Mouse (Mus musculus) neural tube, embryonic 14.5 days (tissue): ENCODE data around the gene Aunip. TPM values are rescaled to one million over a fixed set of nuclear protein-coding genes. Genes with fewer than 3 reads are reported as not detected.

Experiments
- ATAC-seq: fragments of 200-750 bp; cut with Nextera tagmentation; 2 replicates; pipeline ENCODE4 v1.8.0; 2017; ENCODE audit warnings: low read depth, mild to moderate bottlenecking, moderate TSS enrichment, moderate library complexity
- H3K27ac ChIP-seq: fragments of 300-500 bp; sonication (generic); 2 replicates; pipeline ENCODE4 v1.5.1; 2014; ENCODE audit warnings: low read depth, mild to moderate bottlenecking, control low read depth, low read length, moderate library complexity, mixed read lengths
- H3K27me3 ChIP-seq: fragments of 300-500 bp; sonication (generic); 2 replicates; pipeline ENCODE4 v1.6.1; 2014; ENCODE audit warnings: low read length; ENCODE audit not compliant: control insufficient read depth, insufficient read depth
- H3K36me3 ChIP-seq: fragments of 300-500 bp; sonication (generic); 2 replicates; pipeline ENCODE4 v1.6.1; 2014; ENCODE audit warnings: low read length, mixed read lengths; ENCODE audit not compliant: control insufficient read depth, insufficient read depth
- H3K4me1 ChIP-seq: fragments of 300-500 bp; sonication (generic); 2 replicates; pipeline ENCODE4 v1.6.1; 2014; ENCODE audit warnings: low read length; ENCODE audit not compliant: control insufficient read depth, insufficient read depth
- H3K4me2 ChIP-seq: fragments of 300-500 bp; sonication (generic); 2 replicates; pipeline ENCODE4 v1.6.1; 2014; ENCODE audit warnings: mild to moderate bottlenecking, low read depth, low read length, control low read depth
- H3K4me3 ChIP-seq: fragments of 300-500 bp; sonication (generic); 2 replicates; pipeline ENCODE4 v1.5.1; 2014; ENCODE audit warnings: low read depth, low read length, control low read depth, mixed read lengths
- H3K9ac ChIP-seq: fragments of 300-500 bp; sonication (generic); replicated peaks from 2 replicates; pipeline ENCODE4 v1.6.1; 2014; ENCODE audit warnings: low read depth, mild to moderate bottlenecking, control low read depth, low read length, mixed read lengths
- H3K9me3 ChIP-seq: fragments of 300-500 bp; sonication (generic); 2 replicates; pipeline ENCODE4 v1.6.1; 2016; ENCODE audit warnings: low read length; ENCODE audit not compliant: control insufficient read depth
- WGBS: fragments of 180-500 bp; shearing (Covaris S2); extraction: QIAGEN DNeasy Blood & Tissue Kit; methylation state at CpG from one replicate; pipeline ENCODE4 v1.1.7; 2014; 5-methylcytosine and 5-hydroxymethylcytosine counted together
- polyA plus RNA-seq: library from polyadenylated mRNA; unstranded; fragments of >200 nt; fragmentation: Nextera tagmentation; extraction: Ambion mirVana; gene quantifications from 2 replicates; pipeline ENCODE4 v1.2.1, GENCODE M21; 2014

Aunip gene
- polyA plus RNA-seq, 1 experiment from 2014 or later = 0.43 TPM

GRCm38 (mm10) chr4:134505303-134505789 lies 5.5 kb upstream of the Aunip start:
- WGBS = 93% methylated on average over 4 of the region's 4 CpGs
- ATAC-seq = no peak
- no peaks in the 10 kb centered on the region for H3K9me3 ChIP-seq
- no peak overlapping the region for H3K4me2 ChIP-seq
- H3K27ac ChIP-seq = no peak overlapping the region
- H3K27me3 ChIP-seq = no peaks in the 10 kb centered on the region
- H3K4me3 ChIP-seq = no peak overlapping the region
- no peaks in the 10 kb centered on the region for H3K36me3 ChIP-seq
- H3K9ac ChIP-seq = no peak overlapping the region
- H3K4me1 ChIP-seq = no peaks in the 10 kb centered on the region

- 84% methylated on average over 3 of the region's 4 CpGs for WGBS
- Histone ChIP-seq H3K27me3 (no peaks in the 10 kb centered on the region), H3K36me3 (no peaks in the 10 kb centered on the region), H3K4me2 (no peak overlapping the region), H3K9me3 (no peaks in the 10 kb centered on the region), H3K9ac (no peak overlapping the region), H3K4me3 (no peak overlapping the region), H3K27ac (no peak overlapping the region), H3K4me1 (no peaks in the 10 kb centered on the region)
- ATAC-seq = no peak
Observed at GRCm38 (mm10) chr4:134505966-134506594, 4.7 kb upstream of the Aunip start.

- WGBS = 90% methylated on average over 19 of the region's 19 CpGs
- no peaks in the 10 kb centered on the region for H3K27me3 ChIP-seq
Observed at GRCm38 (mm10) chr4:134506713-134507112, 4.1 kb upstream of the Aunip start.

GRCm38 (mm10) chr4:134510396-134510795 lies 403 bp upstream of the Aunip start:
- Histone ChIP-seq H3K27me3 (no peaks in the 10 kb centered on the region), H3K27ac (no peak overlapping the region), H3K9ac (no peak overlapping the region), H3K4me3 (peak overlapping the region; percentile 39; the same call in 1 of the 2 replicates), H3K9me3 (no peaks in the 10 kb centered on the region), H3K36me3 (no peaks in the 10 kb centered on the region), H3K4me1 (no peaks in the 10 kb centered on the region), H3K4me2 (peak overlapping the region; percentile 62)
- ATAC-seq = no peak
- 79% methylated on average over 4 of the region's 4 CpGs for WGBS

More at GRCm38 (mm10) chr4:134506713-134507112, 4.1 kb upstream of the Aunip start:
- Histone ChIP-seq H3K9ac (no peak overlapping the region), H3K4me1 (no peaks in the 10 kb centered on the region), H3K4me3 (no peak overlapping the region), H3K36me3 (no peaks in the 10 kb centered on the region), H3K27ac (no peak overlapping the region), H3K9me3 (no peaks in the 10 kb centered on the region), H3K4me2 (no peak overlapping the region)
- ATAC-seq = no peak

- no peak overlapping the region for H3K9ac ChIP-seq
- no peak for ATAC-seq
- no peaks in the 10 kb centered on the region for H3K9me3 ChIP-seq
- no peaks in the 10 kb centered on the region for H3K27me3 ChIP-seq
- H3K4me2 ChIP-seq = no peak overlapping the region; the same call in 1 of the 2 replicates
- no peaks in the 10 kb centered on the region for H3K4me1 ChIP-seq
- no peak overlapping the region for H3K4me3 ChIP-seq
- WGBS = 82% methylated on average over 6 of the region's 6 CpGs
- no peaks in the 10 kb centered on the region for H3K36me3 ChIP-seq
- no peak overlapping the region for H3K27ac ChIP-seq
Observed at GRCm38 (mm10) chr4:134511730-134512129, 931 bp downstream of the Aunip start.

GRCm38 (mm10) chr4:134512798-134513197 lies 2.0 kb downstream of the Aunip start:
- Histone ChIP-seq H3K4me1 (no peaks in the 10 kb centered on the region), H3K36me3 (no peaks in the 10 kb centered on the region), H3K9ac (no peak overlapping the region), H3K27ac (no peak overlapping the region), H3K9me3 (no peaks in the 10 kb centered on the region), H3K4me2 (no peak overlapping the region; the same call in 1 of the 2 replicates), H3K4me3 (no peak overlapping the region), H3K27me3 (no peaks in the 10 kb centered on the region)
- ATAC-seq = no peak
- WGBS = 12% methylated on average over 15 of the region's 15 CpGs

- H3K27ac ChIP-seq = no peak overlapping the region
- H3K4me3 ChIP-seq = no peak overlapping the region
- no peaks in the 10 kb centered on the region for H3K36me3 ChIP-seq
- H3K9ac ChIP-seq = no peak overlapping the region
- no peak overlapping the region for H3K4me2 ChIP-seq
- no peaks in the 10 kb centered on the region for H3K9me3 ChIP-seq
- H3K4me1 ChIP-seq = no peaks in the 10 kb centered on the region
- ATAC-seq = no peak
- WGBS = 90% methylated on average over 11 of the region's 11 CpGs
- no peaks in the 10 kb centered on the region for H3K27me3 ChIP-seq
Observed at GRCm38 (mm10) chr4:134514309-134514930, 3.6 kb downstream of the Aunip start.

DNA sequence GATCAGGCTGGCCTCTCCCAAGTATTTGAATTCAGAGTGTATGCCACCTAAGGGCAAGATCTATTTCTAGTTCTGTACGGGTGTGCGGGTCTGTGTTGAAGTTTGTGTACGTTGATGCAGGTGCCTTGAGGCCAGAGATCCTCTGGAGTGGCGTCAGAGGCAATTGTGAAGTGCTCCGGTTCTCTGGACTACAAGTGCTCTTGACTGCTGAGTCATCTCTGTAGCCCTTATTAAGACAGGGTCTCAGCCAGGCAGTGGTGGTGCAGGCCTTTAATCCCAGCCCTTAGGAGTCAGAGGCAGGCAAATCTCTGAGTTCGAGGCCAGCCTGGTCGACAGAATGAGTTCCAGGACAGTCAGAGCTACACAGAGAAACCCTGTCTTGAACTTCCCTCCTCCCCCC lies 4.8 kb downstream of the Aunip start:
- no peaks in the 10 kb centered on the region for H3K9me3 ChIP-seq
- no peak overlapping the region for H3K4me3 ChIP-seq
- no peaks in the 10 kb centered on the region for H3K36me3 ChIP-seq
- no peak overlapping the region for H3K4me2 ChIP-seq
- no peak for ATAC-seq
- H3K27ac ChIP-seq = no peak overlapping the region
- H3K9ac ChIP-seq = no peak overlapping the region
- H3K4me1 ChIP-seq = no peaks in the 10 kb centered on the region
- 89% methylated on average over 7 of the region's 7 CpGs for WGBS
- H3K27me3 ChIP-seq = no peaks in the 10 kb centered on the region

DNA sequence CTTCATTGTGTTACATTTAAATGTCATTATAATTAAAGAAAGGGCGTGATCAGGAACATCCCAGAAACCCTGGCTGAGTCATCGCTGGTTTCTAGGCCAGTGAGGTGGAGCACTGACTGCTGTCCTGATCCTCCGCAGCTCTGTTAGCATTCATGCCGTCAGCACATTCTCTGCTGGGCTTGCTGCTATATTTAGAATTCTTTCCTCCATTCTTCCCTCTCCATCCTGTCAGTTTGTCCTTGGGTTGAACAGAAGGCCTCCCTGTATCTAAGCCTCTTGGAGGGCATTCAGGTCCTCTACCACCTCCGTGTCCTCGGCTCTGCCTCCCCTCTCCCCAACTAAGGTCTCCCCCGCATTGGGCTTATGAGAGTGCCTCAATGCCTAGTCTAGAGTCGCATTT lies 6.2 kb downstream of the Aunip start:
- Histone ChIP-seq H3K9me3 (no peaks in the 10 kb centered on the region), H3K36me3 (no peaks in the 10 kb centered on the region), H3K4me1 (no peaks in the 10 kb centered on the region), H3K27ac (no peak overlapping the region), H3K27me3 (no peaks in the 10 kb centered on the region), H3K4me2 (no peak overlapping the region), H3K9ac (no peak overlapping the region), H3K4me3 (no peak overlapping the region)
- WGBS = 85% methylated on average over 8 of the region's 8 CpGs
- no peak for ATAC-seq
